Mouse (Mus musculus) MEL (cell line): ENCODE results near the gene Ube2g1.

ENCODE experiments used
- CHD2 ChIP-seq: IDR thresholded peaks from 2 replicates; pipeline ENCODE4 v1.6.1; 2011; ENCODE audit warnings: low read length, improper control_type of control experiment
- CTCF ChIP-seq, 3 experiments: IDR thresholded peaks in 2 of 3; conservative IDR thresholded peaks in 1 of 3; 2 replicates each; pipeline ENCODE4 v1.5.1; 2011 to 2012; ENCODE audit warnings: low read length in 3 of 3, low read depth in 2 of 3, mild to moderate bottlenecking in 2 of 3, improper control_type of control experiment in 1 of 3, inconsistent platforms in 1 of 3, mixed read lengths in 1 of 3, moderate library complexity in 1 of 3; ENCODE audit not compliant: control insufficient read depth in 1 of 3, insufficient read depth in 1 of 3, poor library complexity in 1 of 3, severe bottlenecking in 1 of 3
- ELF1 ChIP-seq: IDR thresholded peaks from 2 replicates; pipeline ENCODE4 v1.6.1; 2014; ENCODE audit warnings: low read depth, mild to moderate bottlenecking, inconsistent platforms, low read length, improper control_type of control experiment, moderate library complexity
- EP300 ChIP-seq, 2 experiments: IDR thresholded peaks; 2 replicates each; pipeline ENCODE4 v1.6.1; 2011; ENCODE audit warnings: improper control_type of control experiment in 2 of 2, low read length in 2 of 2, low read depth in 1 of 2, mild to moderate bottlenecking in 1 of 2
- MAX ChIP-seq: IDR thresholded peaks from 2 replicates; pipeline ENCODE4 v1.6.1; 2011; ENCODE audit warnings: low read length, improper control_type of control experiment
- NELFE ChIP-seq: IDR thresholded peaks from 2 replicates; pipeline ENCODE4 v1.6.1; 2011; ENCODE audit warnings: low read depth, low read length, improper control_type of control experiment
- POLR2A ChIP-seq, 2 experiments: IDR thresholded peaks; 2 replicates each; pipeline ENCODE4 v1.6.1; 2011 to 2012; ENCODE audit warnings: low read length in 2 of 2, mild to moderate bottlenecking in 2 of 2, control low read depth in 1 of 2, improper control_type of control experiment in 1 of 2, low read depth in 1 of 2, moderate library complexity in 1 of 2; ENCODE audit not compliant: control insufficient read depth in 1 of 2, insufficient read depth in 1 of 2, poor library complexity in 1 of 2
- SMC3 ChIP-seq: IDR thresholded peaks from 2 replicates; pipeline ENCODE4 v1.6.1; 2011; ENCODE audit warnings: low read depth, low read length, improper control_type of control experiment
- TBP ChIP-seq: IDR thresholded peaks from 2 replicates; pipeline ENCODE4 v1.8.0; 2011; ENCODE audit warnings: low read depth, low read length, improper control_type of control experiment
- USF1 ChIP-seq: IDR thresholded peaks from 2 replicates; pipeline ENCODE4 v1.6.1; 2014; ENCODE audit warnings: low read depth, mild to moderate bottlenecking, inconsistent platforms, low read length, improper control_type of control experiment, moderate library complexity
- ZMIZ1 ChIP-seq: IDR thresholded peaks from 2 replicates; pipeline ENCODE4 v1.6.1; 2012; ENCODE audit warnings: low read depth, mild to moderate bottlenecking, inconsistent platforms, low read length, improper control_type of control experiment, moderate library complexity
- ZNF384 ChIP-seq: IDR thresholded peaks from 2 replicates; pipeline ENCODE4 v1.6.1; 2012; ENCODE audit warnings: low read depth, mild to moderate bottlenecking, inconsistent platforms, low read length, improper control_type of control experiment

GRCm38 (mm10) chr11:72726023-72726422, 118.9 kb downstream of the Ube2g1 start:
- TF ChIP-seq POLR2A (IDR thresholded peaks at IDR 0.05; ENCODE audit: control insufficient read depth in 1 of 2, insufficient read depth in 1 of 2, low read depth in 1 of 2, low read length in 2 of 2, poor library complexity in 1 of 2) (no peak), TBP (no peak), ELF1 (no peak), USF1 (no peak), CTCF (IDR thresholded peaks at IDR 0.05 in 2 of 3, conservative IDR thresholded peaks at IDR 0.05 in 1 of 3; ENCODE audit: control insufficient read depth in 1 of 3, insufficient read depth in 1 of 3, low read depth in 2 of 3, low read length in 3 of 3, poor library complexity in 1 of 3, severe bottlenecking in 1 of 3) (no peak), ZMIZ1 (no peak), EP300 (IDR thresholded peaks at IDR 0.05; ENCODE audit: low read depth in 1 of 2, low read length in 2 of 2) (no peak), ZNF384 (no peak), SMC3 (no peak), MAX (no peak), CHD2 (no peak), NELFE (no peak)
